Mouse (Mus musculus): Measurements from ENCODE around the gene Il1f8.
"Not testable (repeated sequence)": the region's sequence is repeated elsewhere in the genome, so short reads cannot be mapped to it uniquely, and the experiment has no call there.

Il1f8 gene

DNA sequence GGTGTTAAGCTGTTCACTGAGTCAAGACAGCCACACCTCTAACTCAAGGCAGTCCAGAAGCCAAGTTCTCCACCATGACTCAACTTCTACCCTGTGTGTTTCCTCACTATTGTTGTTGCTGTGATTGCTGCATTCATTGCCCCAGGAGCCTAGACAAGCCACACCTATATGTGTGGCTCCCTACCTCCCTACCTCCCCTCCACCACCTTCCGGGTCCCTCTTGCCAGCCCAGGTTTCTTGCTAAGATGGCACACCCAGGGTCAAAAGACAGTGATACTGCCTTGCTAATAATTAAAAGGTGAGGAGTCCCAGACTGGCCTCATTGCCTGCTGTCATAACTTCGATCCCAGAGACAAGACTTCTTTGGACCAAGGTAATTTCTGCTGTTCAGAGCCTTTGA is at the start of gene Il1f8:
Il1f8 (plus strand) TSS at position 301 of the 400 bp plus-strand sequence.
- no peak for DNase-seq (ENCODE audit: low spot score in 2 of 2)

DNA sequence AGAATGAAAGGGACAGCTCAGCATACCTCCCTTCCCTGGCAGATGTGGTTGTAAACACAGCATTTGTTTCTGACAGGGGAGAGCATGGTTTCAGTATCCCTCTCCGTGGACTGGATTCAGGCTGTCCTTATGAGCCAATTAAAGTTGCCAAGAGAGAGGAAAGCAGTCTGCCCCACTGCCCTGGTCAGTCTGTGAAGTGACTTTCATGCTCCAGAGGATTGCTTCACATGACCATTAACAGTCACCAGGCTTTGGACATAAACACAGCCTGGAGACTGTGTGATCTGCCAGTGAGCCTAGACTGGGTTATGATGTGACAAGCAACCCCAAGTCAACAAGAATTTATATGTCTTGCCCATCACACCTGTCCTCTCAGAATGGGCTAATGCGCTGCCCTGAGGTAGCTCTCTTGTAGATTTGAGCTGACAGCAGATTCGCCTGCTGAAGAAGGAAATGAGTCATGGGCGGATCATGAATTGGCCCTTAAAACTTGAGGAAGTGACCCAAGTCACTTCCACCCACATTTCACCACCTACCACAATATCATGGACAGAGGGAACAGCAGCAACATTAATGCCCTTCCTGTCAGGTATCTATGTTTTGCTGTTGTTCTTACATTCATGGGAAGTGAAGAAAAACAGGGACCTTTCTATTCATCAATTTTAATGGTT is 49.2 kb upstream of the Il1f8 start:
- DNase-seq (ENCODE audit: low spot score in 2 of 2): no peak

DNA sequence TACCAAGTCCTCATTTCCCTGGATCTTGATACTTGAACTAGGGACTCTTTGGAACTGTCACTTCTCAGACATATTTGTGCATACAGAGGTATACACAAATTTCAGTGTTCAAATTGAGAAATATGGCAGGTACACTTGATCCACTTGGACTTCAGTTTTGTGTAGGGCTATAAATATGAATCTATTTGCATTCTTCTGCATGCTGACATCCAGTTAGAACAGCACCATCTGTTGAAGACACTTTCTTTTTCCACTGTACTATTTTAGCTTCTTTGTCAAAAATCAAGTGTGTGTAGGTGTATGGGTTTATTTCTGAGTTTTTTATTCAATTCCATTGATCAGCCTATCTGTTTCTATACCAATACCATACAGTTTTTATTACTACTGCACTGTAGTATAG is 43.9 kb upstream of the Il1f8 start:
- no peak for DNase-seq (ENCODE audit: low spot score in 2 of 2)

DNA sequence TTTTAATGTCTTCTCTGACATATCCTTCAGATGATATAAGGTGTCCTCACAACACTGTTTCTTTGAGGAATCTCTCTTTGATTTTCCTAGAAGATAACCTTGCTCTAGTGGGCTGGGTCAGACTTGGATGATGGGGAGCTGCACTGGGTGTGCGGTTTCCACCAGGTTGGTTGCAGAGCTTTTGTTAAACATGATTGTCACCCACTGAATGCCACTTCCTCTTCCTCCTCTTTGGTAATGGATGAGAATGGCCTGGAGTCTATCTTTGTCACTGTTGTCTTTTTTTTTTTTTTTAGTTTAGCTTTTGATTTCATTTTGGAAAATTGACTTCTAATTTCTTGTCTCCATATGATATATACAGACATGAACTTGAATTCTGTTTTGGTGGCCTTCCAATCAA is 18.6 kb upstream of the Il1f8 start:
- DNase-seq (ENCODE audit: low spot score in 2 of 2): no peak

DNA sequence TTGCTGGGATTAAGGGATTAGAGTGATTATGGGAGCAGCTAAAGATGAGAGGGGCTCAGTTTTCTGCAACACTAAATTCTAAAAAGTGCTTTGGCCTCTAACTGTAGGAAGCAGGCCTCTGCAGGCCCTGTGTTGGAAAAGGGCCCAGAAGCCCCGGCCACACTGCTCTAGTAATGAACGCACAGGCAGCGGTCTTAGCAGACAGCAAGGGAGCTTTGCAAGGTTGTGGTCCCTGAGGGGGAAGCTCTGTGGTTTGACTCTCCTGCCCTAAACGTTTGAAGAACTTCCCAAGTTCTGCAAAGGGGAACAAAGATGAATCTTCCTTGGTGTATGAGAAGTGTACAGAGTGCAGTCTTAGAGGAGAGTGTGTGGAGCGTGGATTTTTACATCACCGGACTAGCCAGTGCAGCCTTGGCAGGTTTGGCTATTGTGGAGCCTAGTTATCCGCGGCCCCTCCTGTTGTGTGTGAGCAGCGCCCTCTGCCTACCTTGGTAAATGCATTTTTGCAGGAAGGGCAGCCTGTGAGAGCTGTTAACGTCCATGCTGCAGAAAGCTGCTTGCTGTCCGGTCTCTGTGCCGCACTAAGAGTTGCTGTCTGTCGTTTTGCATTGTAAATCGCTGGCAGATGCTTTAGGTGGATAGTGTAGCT is 28.8 kb downstream of the Il1f8 start:
- DNase-seq (ENCODE audit: low spot score in 2 of 2): not testable (repeated sequence)

DNA sequence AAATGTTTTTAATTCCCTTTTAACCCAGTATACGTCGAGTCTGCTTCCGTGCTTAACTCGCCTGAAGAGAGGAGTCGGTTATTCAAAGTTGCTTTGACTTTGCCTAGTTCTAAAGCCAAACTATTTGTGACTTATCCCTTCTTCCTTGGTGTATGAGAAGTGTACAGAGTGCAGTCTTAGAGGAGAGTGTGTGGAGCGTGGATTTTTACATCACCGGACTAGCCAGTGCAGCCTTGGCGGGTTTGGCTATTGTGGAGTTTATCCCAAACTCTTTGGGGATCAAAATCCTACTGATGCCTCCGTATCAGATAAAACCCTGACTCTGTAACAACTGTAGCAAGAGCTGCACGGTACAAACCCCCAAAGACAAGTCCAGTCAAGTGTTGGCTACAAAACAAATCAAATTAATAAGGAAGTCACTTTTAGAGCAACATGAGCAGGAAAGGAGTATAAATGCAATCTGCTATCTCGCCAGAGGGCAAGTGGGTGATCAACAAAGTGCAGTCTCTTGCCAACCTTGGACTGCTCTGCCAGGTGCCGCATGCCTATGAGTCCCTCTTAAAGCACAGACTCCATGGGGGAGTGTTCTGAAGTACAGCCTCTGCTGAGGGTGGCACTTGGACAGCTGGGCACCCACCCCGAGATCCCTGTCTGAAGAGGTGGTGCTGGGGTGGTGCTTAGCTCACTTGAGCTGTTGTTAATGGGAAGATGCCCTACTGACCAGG is 29.6 kb downstream of the Il1f8 start:
- not testable (repeated sequence) for DNase-seq (ENCODE audit: low spot score in 2 of 2)

DNA sequence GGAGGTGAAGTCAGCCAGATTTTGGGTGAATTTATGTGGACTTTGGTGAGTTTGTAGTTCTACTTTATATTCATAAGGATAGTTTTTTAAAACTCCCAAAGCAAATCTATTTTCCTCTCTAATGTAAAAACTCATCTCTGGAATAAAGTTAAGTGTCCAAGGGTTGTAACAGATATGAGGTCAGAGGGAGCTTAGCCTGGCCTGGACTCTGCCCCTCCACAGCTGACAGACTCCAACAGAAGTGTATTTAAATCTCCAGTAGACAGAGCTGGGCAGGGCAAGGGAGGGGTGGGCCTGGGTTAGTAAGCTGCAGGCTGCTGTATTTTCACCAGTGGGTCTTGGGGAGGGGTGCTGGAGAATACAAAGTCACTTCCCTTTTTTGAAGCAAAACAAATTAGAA is 31.1 kb downstream of the Il1f8 start:
- DNase-seq (ENCODE audit: low spot score in 2 of 2): not testable (repeated sequence)

DNA sequence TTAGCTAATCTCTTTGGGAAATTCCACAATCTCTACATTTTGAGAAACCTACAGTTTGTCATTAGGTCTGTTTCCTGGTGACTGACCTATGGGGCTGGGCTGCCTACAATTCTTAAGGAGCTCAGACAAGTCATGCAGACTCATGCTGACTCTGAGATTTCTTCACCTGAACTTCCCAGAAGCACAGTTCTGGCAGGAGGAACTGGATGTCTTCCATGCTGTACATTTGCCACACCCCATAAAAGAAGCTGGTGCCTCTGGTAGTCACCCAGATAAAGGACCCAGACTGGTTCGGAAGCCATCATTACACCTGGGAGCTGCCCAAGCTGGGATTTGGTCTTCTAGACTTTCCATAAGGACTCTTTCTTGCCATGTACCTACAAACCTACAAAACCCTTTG is 33.2 kb downstream of the Il1f8 start, which contains the start of gene Il1f9:
Il1f9 (plus strand) TSS at position 301 of the 400 bp plus-strand sequence.
- DNase-seq (ENCODE audit: low spot score in 2 of 2): no peak

DNA sequence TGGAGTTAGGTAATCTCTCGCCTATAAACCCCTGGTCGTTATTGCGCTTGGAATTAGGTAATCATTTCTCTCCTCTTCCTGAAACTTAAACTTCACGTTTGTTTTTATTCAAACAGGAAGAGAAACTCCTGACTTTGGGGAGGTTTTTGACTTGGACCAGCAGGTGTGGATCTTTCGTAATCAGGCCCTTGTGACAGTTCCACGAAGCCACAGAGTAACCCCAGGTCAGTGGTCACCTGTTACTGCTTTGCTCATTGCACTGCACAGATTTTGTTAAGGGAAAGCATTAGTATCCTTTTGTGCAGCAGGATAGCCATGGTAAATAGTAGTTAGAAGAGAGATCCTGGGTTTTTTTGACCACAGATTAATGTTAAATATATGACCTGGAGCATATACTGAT is 34.6 kb downstream of the Il1f8 start:
- no peak for DNase-seq (ENCODE audit: low spot score in 2 of 2)

DNA sequence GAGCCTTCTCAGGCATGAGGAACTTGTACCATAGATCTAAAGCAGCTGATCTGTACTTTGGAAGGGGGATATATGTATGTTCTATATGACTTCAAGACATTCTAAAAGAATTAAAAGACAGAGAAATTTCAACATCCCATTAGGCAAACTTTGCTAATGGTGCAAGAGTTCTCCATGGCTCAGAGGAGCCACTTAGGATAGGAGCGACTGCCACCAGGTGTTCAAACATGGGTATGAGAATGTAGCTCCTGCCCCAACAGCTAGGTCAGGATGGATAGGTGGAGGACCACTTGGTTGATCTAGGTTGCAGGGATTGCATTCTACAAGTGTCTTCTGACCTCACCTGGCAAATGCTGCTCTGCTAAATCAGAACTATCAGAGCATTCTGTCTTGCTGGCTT is 35.2 kb downstream of the Il1f8 start:
- no peak for DNase-seq (ENCODE audit: low spot score in 2 of 2)

Measured in spleen, postnatal 14 days (tissue).